Mouse (Mus musculus): ENCODE measurements around the gene Tnpo1.

- TF ChIP-seq CTCF (IDR thresholded peaks at IDR 0.05), result no peak
- TF ChIP-seq EP300 (IDR thresholded peaks at IDR 0.05), result no peak
Measured at GRCm38 (mm10) chr13:98914010-98914843, 12.0 kb downstream of the Tnpo1 start.

All from lung, postnatal 0 days (tissue).